In genomic region chr17:8867331-8868237, GRCm38 (mm10) we compare ENCODE assay signal across 11 mouse cellular contexts.
DNase-seq lines count a peak whose midpoint lies in the region; ATAC-seq lines count a peak whose summit lies in the region.
"Had no signal": no experiment of that assay in that cellular context is flagged by ENCODE, and none has a peak within 500 bp of the region (broad histone marks: within the 10 kb centered on the region; RNA-seq: fewer than 3 reads in every experiment).

No protein-coding gene starts in this region.

- peak overlapping the region; percentile 35 for H3K4me2 ChIP-seq in liver, embryonic 15.5 days
- H3K4me2 ChIP-seq: embryonic facial prominence, embryonic 15.5 days had no signal

- DNase-seq in embryo, embryonic 10 days (ENCODE audit: low spot score) = peak; percentile 29
- no peak for DNase-seq in embryo, embryonic 9.5 days (ENCODE audit: extremely low spot score)
- peak; percentile 5 to 29 for DNase-seq in spleen, postnatal 10 days (ENCODE audit: low spot score in 2 of 2)
- DNase-seq in spleen, adult 12 weeks (ENCODE audit: low spot score) = no peak
- no peak for DNase-seq in cerebellum, adult 11 months
- DNase-seq in urinary bladder, adult 2 months (ENCODE audit: low spot score) = no peak
- no peak for DNase-seq in layer of hippocampus, adult 18-20 months (ENCODE audit: low spot score in 2 of 2)
- DNase-seq: gastrocnemius, postnatal 10 days; kidney, adult 18-20 months had no signal

- H3K27ac ChIP-seq in liver, embryonic 15.5 days (replicated peaks) = no peak overlapping the region; the same call in 1 of the 2 replicates

- H3K4me3 ChIP-seq in liver, embryonic 15.5 days (replicated peaks) = peak overlapping the region; percentile 10; the same call in 1 of the 2 replicates
- H3K4me3 ChIP-seq: embryonic facial prominence, embryonic 15.5 days had no signal

- H3K9ac ChIP-seq in liver, embryonic 15.5 days = no peak overlapping the region
- H3K9ac ChIP-seq: embryonic facial prominence, embryonic 15.5 days had no signal

- no peaks in the 10 kb centered on the region for H3K9me3 ChIP-seq in liver, embryonic 15.5 days (replicated peaks)
- H3K9me3 ChIP-seq: embryonic facial prominence, embryonic 15.5 days had no signal

- no peaks in the 10 kb centered on the region for H3K36me3 ChIP-seq in liver, embryonic 15.5 days (replicated peaks)
- H3K36me3 ChIP-seq: embryonic facial prominence, embryonic 15.5 days had no signal

- no peak; the same call in 1 of the 2 replicates for ATAC-seq in liver, embryonic 15.5 days (ENCODE audit: insufficient read depth)

- WGBS in liver, embryonic 15.5 days (ENCODE audit: insufficient replicate concordance) = 16% methylated on average over 25 of the region's 25 CpGs

- no peaks in the 10 kb centered on the region for H3K4me1 ChIP-seq in liver, embryonic 15.5 days (replicated peaks)

- H3K27me3 ChIP-seq in liver, embryonic 15.5 days = no peaks in the 10 kb centered on the region
- H3K27me3 ChIP-seq: embryonic facial prominence, embryonic 15.5 days had no signal

Comparison
In these comparisons a context has a peak if more than half of its experiments do, and no peak if none do; other contexts are left out.
1. DNase-seq: peak in embryo, embryonic 10 days (single experiment) and spleen, postnatal 10 days (2 of 2); none in embryo, embryonic 9.5 days (single experiment), spleen, adult 12 weeks (single experiment), cerebellum, adult 11 months (single experiment), urinary bladder, adult 2 months (single experiment) and layer of hippocampus, adult 18-20 months (0 of 2).